Mouse (Mus musculus): Measurements from ENCODE around the gene Pdhb. TPM values are rescaled to one million over a fixed set of nuclear protein-coding genes. Genes with fewer than 3 reads are reported as not detected.

Pdhb gene
- polyA plus RNA-seq (2016; fragmentation: Nextera tagmentation; extraction: Ambion mirVana): 212 and 213 TPM in 2 replicates

DNA sequence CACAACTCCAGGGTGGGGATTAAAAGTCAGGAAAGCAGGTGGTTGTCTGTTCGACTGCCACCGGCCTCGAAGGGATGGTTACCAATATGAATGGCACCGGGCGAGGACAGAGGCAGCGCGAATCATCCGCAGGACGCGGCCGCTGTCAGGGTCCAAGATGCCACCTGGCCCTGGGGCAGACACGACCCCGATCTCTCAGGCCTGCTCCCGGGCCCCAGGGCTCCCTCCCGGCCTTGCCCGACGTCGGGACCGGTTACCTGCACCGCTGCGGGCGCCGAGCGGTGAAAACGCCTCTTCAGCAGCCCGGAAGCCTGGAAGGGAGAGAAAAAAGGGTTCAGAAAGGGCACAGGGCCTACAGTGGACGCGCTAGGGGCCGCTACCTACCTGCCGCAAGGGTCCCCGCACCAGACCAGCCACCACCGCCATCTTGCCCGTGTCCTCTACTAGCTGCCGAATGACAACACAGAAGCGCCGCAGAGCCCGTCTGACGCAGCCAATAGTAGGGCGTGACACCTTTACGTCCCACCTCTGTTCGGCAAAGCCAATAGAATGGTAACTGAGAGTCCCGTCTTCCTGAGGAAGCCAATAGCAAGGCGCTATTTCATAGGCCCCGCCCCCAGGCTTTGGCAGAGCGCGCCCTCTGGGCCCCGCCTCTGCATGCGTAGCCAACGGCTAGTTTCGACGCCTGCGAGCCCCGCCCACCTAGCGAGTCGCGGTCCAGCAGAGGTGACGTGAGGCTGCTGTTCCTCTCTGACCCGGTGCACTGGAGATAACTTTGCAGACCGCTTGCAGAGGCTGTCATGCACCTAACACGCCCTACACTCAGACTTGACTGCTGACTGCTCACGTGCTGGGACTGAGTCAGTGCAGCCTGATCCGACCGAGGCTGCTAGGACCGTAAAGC, at the start of gene Pdhb:
Gene Pdhb, minus strand, starts transcription at position 519 of the 904 bp plus-strand sequence.
- H3K9me3 ChIP-seq: no peaks in the 10 kb centered on the region
- peaks cover 14% of the 10 kb centered on the region for H3K4me1 ChIP-seq (replicated peaks)
- peak within 1 kb of the TSS; percentile 95 for H3K4me3 ChIP-seq
- WGBS: under 1% methylated on average over 64 of the region's 64 CpGs
- peaks cover 34% of the 10 kb centered on the region for H3K36me3 ChIP-seq
- no peaks in the 10 kb centered on the region for H3K27me3 ChIP-seq (ENCODE audit: insufficient read depth, poor library complexity, severe bottlenecking)
- DNase-seq (ENCODE audit: low spot score): peak; percentile 99
- peak within 1 kb of the TSS; percentile 95 for H3K27ac ChIP-seq

DNA sequence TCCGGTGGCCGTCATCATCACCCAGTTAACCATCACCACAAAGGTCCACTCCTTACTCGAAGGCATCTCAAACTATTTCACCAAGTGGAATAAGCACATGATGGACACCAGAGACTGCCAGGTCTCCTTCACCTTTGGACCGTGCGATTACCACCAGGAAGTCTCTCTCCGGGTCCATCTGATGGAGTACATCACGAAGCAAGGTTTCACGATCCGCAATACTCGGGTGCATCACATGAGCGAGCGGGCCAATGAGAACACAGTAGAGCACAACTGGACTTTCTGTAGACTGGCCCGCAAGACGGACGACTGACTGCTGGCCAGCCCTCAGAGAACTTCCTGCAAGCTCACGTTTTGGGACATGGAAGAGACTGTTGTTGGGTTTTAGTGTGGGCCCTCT, 49.7 kb upstream of the Pdhb start:
- 95% methylated on average over 16 of the region's 16 CpGs for WGBS
- no peak overlapping the region for H3K4me3 ChIP-seq

DNA sequence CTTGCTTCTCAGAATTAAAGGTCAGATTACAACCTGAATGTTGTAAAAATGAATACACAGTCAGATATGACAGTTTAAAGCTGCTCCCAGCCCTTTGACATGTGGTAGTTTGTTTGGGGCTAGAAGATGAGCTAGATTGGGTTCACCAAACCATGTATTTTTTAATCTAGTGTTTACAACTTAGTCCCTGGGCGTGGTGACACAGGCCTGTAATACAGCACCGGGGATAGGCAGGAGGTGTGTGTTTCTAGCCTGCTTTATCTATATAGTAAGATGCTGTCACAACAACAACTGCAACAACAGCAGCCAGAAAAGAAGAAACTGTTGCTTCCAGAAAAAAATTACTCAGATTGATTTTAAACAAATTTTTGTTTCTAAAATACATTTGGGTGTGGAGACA, 48.1 kb upstream of the Pdhb start:
- WGBS: 91% methylated on average over 2 of the region's 2 CpGs
- H3K9me3 ChIP-seq: no peaks in the 10 kb centered on the region
- DNase-seq (ENCODE audit: low spot score): no peak
- H3K36me3 ChIP-seq: peaks cover 12% of the 10 kb centered on the region
- H3K27ac ChIP-seq: no peak overlapping the region
- H3K27me3 ChIP-seq (ENCODE audit: insufficient read depth, poor library complexity, severe bottlenecking): peaks cover 31% of the 10 kb centered on the region
- H3K4me1 ChIP-seq (replicated peaks): peaks cover 24% of the 10 kb centered on the region
- H3K4me3 ChIP-seq: no peak overlapping the region

More for the DNA sequence above, 49.7 kb upstream of the Pdhb start:
- Histone ChIP-seq H3K4me1 (replicated peaks) (peaks cover 21% of the 10 kb centered on the region), H3K36me3 (peaks cover 12% of the 10 kb centered on the region), H3K9me3 (no peaks in the 10 kb centered on the region), H3K27ac (no peak overlapping the region), H3K27me3 (ENCODE audit: insufficient read depth, poor library complexity, severe bottlenecking) (peaks cover 14% of the 10 kb centered on the region; the same call in 1 of the 2 replicates)
- no peak for DNase-seq (ENCODE audit: low spot score)

DNA sequence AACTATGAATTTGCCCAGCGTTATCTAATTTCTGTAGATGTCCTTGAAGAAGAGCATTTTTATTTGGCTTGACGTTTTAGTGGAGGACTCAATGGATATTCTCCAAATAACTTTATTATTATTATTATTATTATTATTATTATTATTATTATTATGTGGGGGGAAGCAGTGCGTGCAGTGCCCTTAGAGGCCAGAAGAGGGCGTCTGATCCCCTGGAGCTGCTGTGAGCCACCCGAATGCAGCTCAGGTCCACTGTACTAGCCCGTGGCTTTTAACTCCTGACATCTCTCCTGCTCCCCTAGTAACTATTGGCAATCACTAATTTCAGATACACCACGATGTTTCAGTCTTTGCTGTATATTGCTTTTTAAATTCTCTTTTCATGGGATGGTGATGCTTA, 47.5 kb upstream of the Pdhb start:
- 50% methylated on average over 7 of the region's 7 CpGs for WGBS

DNA sequence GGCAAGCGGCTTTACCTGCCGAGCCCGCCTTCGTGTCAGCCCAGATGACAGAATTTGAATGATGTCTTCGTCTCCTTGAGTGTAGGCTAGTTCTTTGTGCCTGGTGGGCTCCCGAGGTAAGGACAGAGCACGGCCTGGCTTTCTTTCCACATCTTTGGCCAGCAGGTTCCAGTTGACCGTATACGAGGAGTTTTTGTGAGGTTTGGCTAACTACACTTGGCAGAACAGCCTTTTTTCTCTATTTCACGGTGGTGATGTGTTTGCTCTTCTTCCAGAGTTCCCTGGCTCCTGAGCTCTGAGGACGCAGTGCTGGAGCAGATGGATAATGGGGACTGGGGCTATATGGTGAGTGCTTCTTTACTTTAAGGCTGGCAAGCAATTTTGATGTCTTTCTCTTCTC, 47.1 kb upstream of the Pdhb start:
- no peak for DNase-seq (ENCODE audit: low spot score)
- H3K4me1 ChIP-seq (replicated peaks): peaks cover 34% of the 10 kb centered on the region
- peaks cover 40% of the 10 kb centered on the region for H3K27me3 ChIP-seq (ENCODE audit: insufficient read depth, poor library complexity, severe bottlenecking)
- WGBS: 36% methylated on average over 11 of the region's 11 CpGs
- peaks cover 12% of the 10 kb centered on the region for H3K36me3 ChIP-seq
- no peaks in the 10 kb centered on the region for H3K9me3 ChIP-seq
- H3K4me3 ChIP-seq: no peak overlapping the region
- no peak overlapping the region for H3K27ac ChIP-seq

More for the DNA sequence above, 47.5 kb upstream of the Pdhb start:
- H3K4me1 ChIP-seq (replicated peaks): peaks cover 30% of the 10 kb centered on the region
- H3K4me3 ChIP-seq: no peak overlapping the region
- peaks cover 12% of the 10 kb centered on the region for H3K36me3 ChIP-seq
- H3K27me3 ChIP-seq (ENCODE audit: insufficient read depth, poor library complexity, severe bottlenecking): peaks cover 37% of the 10 kb centered on the region
- no peak for DNase-seq (ENCODE audit: low spot score)
- H3K9me3 ChIP-seq: no peaks in the 10 kb centered on the region
- no peak overlapping the region for H3K27ac ChIP-seq

DNA sequence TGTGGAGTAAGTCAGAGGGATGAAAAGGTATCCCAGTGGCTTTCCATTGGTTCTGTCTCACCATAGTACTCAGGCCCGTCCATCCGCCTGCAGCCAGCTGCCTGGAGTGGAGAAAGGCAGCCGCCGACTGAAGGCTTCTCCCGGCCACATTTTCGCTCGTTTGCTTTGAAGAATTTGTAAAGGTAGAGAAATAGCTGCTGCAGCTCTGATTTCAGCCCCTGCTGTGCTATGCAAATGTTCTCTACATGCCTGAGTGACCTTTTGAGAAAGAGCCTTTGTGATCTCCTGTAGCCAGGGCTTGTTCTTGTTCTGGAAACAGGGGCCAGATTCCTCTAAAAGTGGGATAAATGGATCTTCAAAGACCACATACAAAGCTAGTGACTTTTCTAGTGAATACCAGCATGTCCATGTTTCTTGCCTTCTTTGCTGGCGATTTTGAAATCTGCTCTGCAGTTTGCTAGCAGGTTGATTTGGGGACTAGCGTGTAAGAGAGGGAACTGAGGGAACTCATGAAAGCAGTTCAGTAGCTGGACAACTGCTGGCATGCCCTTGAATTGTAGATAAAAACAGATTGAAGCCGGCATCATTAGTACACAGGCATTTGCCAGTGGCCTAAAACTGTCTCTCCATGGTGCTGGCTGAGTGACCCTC, 46.0 kb upstream of the Pdhb start:
- 4% methylated on average over 10 of the region's 10 CpGs for WGBS
- DNase-seq (ENCODE audit: low spot score): peak; percentile 53
- Histone ChIP-seq H3K4me1 (replicated peaks) (peaks cover 38% of the 10 kb centered on the region), H3K36me3 (peaks cover 12% of the 10 kb centered on the region), H3K9me3 (no peaks in the 10 kb centered on the region), H3K27me3 (ENCODE audit: insufficient read depth, poor library complexity, severe bottlenecking) (peaks cover 44% of the 10 kb centered on the region), H3K4me3 (0 out of 2 replicates have a peak overlapping the region, but pooled peaks have one; percentile 21), H3K27ac (peak overlapping the region; percentile 71)

DNA sequence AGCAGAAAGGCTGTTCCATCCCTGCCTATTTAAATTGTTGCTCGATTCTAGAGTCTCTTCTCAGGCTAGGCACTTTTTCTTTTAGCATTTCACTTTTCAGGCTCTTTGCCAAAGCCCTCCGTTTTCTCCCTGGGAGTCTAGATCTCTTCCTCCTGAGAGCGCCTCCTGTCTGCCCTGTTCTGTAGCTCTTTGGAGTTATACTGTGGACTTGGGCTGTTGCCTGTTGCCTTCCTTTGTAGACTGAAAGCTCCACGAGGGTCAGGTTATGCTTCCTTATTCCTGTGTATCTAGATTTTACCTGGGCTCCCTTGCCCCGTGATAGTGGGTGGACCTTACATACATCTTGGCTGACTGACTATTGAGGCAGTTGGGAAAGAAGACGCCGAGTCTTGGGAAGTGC, 45.4 kb upstream of the Pdhb start:
- no peak for DNase-seq (ENCODE audit: low spot score)
- peak overlapping the region; percentile 71 for H3K27ac ChIP-seq
- no peak overlapping the region for H3K4me3 ChIP-seq
- H3K36me3 ChIP-seq: peaks cover 12% of the 10 kb centered on the region
- peaks cover 44% of the 10 kb centered on the region for H3K27me3 ChIP-seq (ENCODE audit: insufficient read depth, poor library complexity, severe bottlenecking)
- WGBS: 40% methylated on average over 7 of the region's 7 CpGs
- no peaks in the 10 kb centered on the region for H3K9me3 ChIP-seq
- peaks cover 41% of the 10 kb centered on the region for H3K4me1 ChIP-seq (replicated peaks)

DNA sequence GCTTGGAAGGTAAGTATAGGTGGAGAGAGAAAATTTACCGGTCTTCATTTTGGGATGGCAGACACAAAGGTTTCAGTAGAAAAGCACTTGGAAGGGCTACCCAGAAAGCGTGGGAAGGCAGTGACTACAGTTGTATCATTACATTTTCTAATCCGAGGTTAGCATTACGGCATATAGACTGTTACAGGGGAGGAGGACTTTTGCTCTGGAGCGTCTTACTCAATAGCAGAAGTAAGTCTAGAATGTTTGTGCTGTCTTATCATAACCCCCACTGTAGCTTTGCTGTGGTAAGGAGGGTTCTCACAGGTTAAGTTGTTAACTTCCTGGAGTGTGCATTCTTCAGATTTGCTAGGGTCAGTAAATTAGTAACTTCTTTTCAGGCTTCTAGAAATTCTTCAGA, 43.3 kb upstream of the Pdhb start:
- no peak overlapping the region for H3K27ac ChIP-seq
- H3K27me3 ChIP-seq (ENCODE audit: insufficient read depth, poor library complexity, severe bottlenecking): peaks cover 44% of the 10 kb centered on the region
- no peaks in the 10 kb centered on the region for H3K9me3 ChIP-seq
- peaks cover 41% of the 10 kb centered on the region for H3K4me1 ChIP-seq (replicated peaks)
- H3K36me3 ChIP-seq: no peaks in the 10 kb centered on the region
- no peak for DNase-seq (ENCODE audit: low spot score)
- WGBS: 66% methylated on average over 5 of the region's 5 CpGs
- H3K4me3 ChIP-seq: no peak overlapping the region

DNA sequence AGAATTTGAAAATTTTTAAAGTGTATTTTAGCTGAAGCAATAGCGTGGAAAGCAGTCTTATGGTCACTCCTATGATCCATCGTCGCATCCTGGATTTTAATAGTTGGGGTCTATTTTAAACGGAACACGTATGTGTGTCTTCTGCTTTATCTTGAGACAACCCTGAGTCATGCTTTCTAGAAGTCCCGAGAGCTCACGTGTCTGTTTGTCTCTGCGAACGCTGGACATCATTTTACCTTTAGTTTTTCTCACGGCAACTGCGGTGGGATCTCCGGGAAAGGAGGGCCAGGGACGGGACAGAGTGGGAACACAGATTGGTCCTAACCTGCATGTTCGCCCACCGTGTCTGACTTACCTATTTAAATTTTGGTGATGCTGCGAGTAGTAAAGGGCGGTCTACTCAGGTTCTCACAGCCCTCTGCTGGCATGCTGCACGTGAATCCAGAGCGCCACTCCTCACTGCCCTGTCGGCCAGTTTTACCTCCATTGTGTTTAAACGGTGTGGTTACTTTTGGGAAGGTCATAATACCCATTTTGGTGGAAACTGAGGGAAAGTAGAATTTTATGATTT, 42.5 kb upstream of the Pdhb start:
- no peak for DNase-seq (ENCODE audit: low spot score)
- WGBS: 16% methylated on average over 21 of the region's 21 CpGs

DNA sequence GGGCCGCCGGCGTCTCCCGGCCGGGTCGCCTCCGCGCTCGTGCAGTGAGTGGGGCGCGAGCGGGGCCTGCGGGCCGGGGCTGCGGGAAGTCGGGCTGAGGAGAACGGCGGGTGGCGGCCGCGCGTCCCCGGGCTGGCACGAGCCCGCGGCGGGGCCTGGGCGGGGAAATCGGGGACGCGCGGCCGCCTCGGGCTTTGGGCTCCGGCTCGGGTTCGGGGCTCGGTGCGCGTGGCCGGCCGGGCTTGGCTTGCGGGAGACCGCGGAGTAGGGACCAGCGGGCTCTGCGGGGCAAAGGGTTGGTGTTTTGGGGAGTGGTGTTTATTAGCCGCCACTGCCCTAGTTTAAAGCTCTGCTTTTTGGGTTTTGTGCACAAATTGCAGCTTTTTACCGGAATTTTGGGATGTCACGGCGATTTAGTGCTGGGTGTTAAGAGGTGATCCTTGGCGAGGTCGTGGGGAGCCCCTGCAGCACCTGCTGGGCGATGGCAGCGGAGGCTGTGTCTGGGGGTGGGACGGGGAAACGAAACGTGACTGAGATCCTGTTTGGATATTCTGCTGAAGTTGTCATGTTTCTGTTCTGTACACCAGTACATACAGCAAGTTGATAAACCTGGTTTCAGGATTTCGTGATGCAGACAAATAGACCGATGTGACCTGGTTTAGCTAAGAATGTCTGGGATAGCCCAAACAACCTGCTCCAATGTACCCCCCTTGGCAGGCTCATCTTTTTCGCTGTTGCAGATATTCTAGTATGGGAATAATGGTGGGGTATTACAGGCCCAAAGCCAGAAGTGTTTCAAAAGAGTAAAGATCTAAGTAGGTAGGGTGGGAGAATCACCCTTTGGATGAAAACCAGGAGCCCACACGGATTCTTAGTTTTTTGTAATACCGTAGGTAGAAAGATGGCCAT, 41.7 kb upstream of the Pdhb start:
- Histone ChIP-seq H3K27me3 (ENCODE audit: insufficient read depth, poor library complexity, severe bottlenecking) (peaks cover 39% of the 10 kb centered on the region), H3K36me3 (no peaks in the 10 kb centered on the region), H3K9me3 (no peaks in the 10 kb centered on the region), H3K4me3 (peak overlapping the region; percentile 70), H3K27ac (peak overlapping the region; percentile 94), H3K4me1 (replicated peaks) (peaks cover 36% of the 10 kb centered on the region)
- DNase-seq (ENCODE audit: low spot score): peak; percentile 77
- 3% methylated on average over 63 of the region's 63 CpGs for WGBS

More for the DNA sequence above, 42.5 kb upstream of the Pdhb start:
- Histone ChIP-seq H3K27me3 (ENCODE audit: insufficient read depth, poor library complexity, severe bottlenecking) (peaks cover 39% of the 10 kb centered on the region), H3K4me3 (peak overlapping the region; percentile 70), H3K27ac (no peak overlapping the region), H3K9me3 (no peaks in the 10 kb centered on the region), H3K36me3 (no peaks in the 10 kb centered on the region), H3K4me1 (replicated peaks) (peaks cover 41% of the 10 kb centered on the region)

DNA sequence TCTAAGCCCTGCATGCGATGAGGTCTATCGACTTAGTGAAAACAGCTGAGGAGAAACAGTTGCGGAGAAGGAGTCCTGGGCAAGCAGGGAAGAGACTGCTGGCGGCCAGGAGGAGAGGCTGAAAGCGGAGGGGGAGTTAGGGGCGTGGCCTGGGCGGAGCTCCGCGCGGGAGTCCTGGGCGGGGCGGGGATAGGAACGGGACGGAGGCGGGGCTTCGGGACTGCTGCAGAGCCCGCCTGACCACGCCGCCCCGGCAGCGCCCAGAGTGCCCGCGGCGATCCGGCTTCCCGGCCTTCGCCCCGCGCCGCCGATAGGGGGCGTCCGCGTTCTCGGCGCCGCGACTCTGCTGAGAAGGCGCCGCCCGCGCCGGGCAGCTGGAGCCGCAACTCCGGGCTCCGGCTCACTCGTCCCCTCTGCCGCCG, 41.0 kb upstream of the Pdhb start, which contains the start of gene Kctd6:
Gene Kctd6, plus strand, starts transcription at position 338 of the 422 bp plus-strand sequence.
- Histone ChIP-seq H3K27me3 (ENCODE audit: insufficient read depth, poor library complexity, severe bottlenecking) (peaks cover 39% of the 10 kb centered on the region), H3K4me1 (replicated peaks) (peaks cover 29% of the 10 kb centered on the region), H3K36me3 (no peaks in the 10 kb centered on the region), H3K4me3 (peak within 1 kb of the TSS; percentile 70), H3K9me3 (no peaks in the 10 kb centered on the region), H3K27ac (peak within 1 kb of the TSS; percentile 94)
- DNase-seq (ENCODE audit: low spot score): peak; percentile 98
- WGBS: 1% methylated on average over 46 of the region's 49 CpGs

DNA sequence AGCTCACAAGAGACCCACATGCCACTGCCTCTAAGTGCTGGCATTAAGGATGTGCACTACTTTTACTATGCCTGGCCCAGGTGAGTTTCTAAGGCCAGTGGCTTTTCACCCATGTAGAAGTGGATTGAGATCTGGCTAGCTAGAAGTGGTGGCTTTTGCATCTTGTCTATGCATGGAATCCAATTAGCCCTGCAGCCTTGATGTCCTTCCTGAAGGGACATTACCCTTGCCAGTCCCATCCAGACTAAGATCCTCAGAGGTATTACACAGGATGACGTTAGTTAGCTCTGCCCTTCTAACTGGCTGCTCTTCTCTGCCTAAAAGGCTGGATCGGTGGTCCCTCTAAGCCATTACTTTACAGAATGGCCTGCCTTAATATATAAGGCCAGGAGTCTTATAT, 40.2 kb upstream of the Pdhb start:
- no peak for DNase-seq (ENCODE audit: low spot score)
- Histone ChIP-seq H3K27me3 (ENCODE audit: insufficient read depth, poor library complexity, severe bottlenecking) (peaks cover 34% of the 10 kb centered on the region), H3K9me3 (no peaks in the 10 kb centered on the region), H3K36me3 (no peaks in the 10 kb centered on the region), H3K4me3 (no peak overlapping the region), H3K27ac (no peak overlapping the region), H3K4me1 (replicated peaks) (peaks cover 21% of the 10 kb centered on the region)
- WGBS: 91% methylated on average over 2 of the region's 2 CpGs

Measured in hindbrain, embryonic 10.5 days (tissue).